In genomic region chr4:96196701-96197100, GRCm38 (mm10) we compare ENCODE assay signal across 24 mouse cellular contexts. TPM values are rescaled to one million over a fixed set of nuclear protein-coding genes. Genes with fewer than 3 reads are reported as not detected.
"Had no signal": no experiment of that assay in that cellular context is flagged by ENCODE, and none has a peak within 500 bp of the region (broad histone marks: within the 10 kb centered on the region; RNA-seq: fewer than 3 reads in every experiment).

No protein-coding gene starts in this region.

- DNase-seq: retina, postnatal 1 day; right cerebral cortex, adult 18-20 months; right cerebral cortex, postnatal 14 days; right cerebral cortex, postnatal 25 days; right cerebral cortex, postnatal 4 days; spleen, adult 18-20 months; thymus, adult 18-20 months; thymus, adult 2 months; thymus, postnatal 14 days; thymus, postnatal 25 days; thymus, postnatal 36 days; thymus, postnatal 4 days had no signal

RNA-seq across cellular contexts. Expression of gene Cyp2j7, which starts 39.8 kb away (rescaled TPM):
- polyA plus RNA-seq: neural tube, embryonic 13.5 days; neural tube, embryonic 14.5 days; neural tube, embryonic 15.5 days; small intestine, adult 2 months; spleen, adult 2 months; stomach, embryonic 14.5 days; stomach, embryonic 15.5 days; stomach, embryonic 16.5 days; stomach, postnatal 0 days; testis, adult 2 months; thymus, adult 2 months; thymus, postnatal 0 days; urinary bladder, adult 2 months had no signal

RNA-seq across cellular contexts. Expression of gene Cyp2j12, which starts 55.7 kb away (rescaled TPM):
- polyA plus RNA-seq: neural tube, embryonic 13.5 days; neural tube, embryonic 14.5 days; neural tube, embryonic 15.5 days; small intestine, adult 2 months; spleen, adult 2 months; stomach, embryonic 14.5 days; stomach, embryonic 15.5 days; stomach, embryonic 16.5 days; stomach, postnatal 0 days; testis, adult 2 months; thymus, adult 2 months; thymus, postnatal 0 days; urinary bladder, adult 2 months had no signal
